In the genomic region with DNA sequence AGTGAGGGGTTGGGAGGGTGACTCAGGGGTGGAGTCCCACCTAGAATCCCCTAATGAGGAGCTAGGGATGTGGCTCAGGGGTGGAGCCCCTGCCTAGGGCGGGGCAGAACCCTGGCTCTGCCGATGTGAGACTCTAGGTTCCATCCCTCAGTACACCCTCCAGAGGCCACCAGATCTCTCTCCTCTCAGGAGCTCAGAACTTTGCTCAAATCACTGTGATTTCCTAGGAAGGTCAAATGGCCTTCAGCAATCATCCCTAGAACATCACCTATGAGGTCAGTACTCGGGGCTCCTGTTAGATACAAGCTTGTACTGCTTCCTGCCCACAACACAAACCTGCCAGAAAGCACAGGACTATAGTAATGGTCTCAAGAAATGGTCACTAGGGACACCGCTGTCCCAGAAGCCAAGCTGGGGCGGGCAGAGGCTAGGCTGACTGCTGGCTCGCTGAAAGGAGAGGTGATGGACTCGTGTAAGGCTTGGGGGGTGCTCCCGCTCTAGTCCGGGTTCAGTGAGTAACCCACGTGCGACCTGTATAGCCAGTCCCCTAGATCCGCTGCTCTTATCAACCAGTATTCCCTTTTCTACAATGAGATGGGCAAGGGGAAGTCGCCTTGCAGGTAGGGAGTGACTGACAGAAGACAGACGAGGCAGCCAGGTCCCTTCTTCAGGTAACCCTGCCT, we compare ENCODE assay signal across 8 mouse cellular contexts. TPM values are rescaled to one million over a fixed set of nuclear protein-coding genes. Genes with fewer than 3 reads are reported as not detected.
DNase-seq lines count a peak whose midpoint lies in the region; ATAC-seq and TF ChIP-seq lines count a peak whose summit lies in the region.

No protein-coding gene starts in this region.

- WGBS in bone marrow, adult 2 months: 2% methylated on average over 14 of the region's 14 CpGs
- 3% methylated on average over 14 of the region's 14 CpGs for WGBS in hindbrain, embryonic 13.5 days
- 2% methylated on average over 14 of the region's 14 CpGs for WGBS in midbrain, embryonic 10.5 days

- no peak for DNase-seq in layer of hippocampus, adult 2 months (ENCODE audit: low spot score in 2 of 2)
- DNase-seq in layer of hippocampus, postnatal 25 days (ENCODE audit: extremely low spot score in 1 of 2, low spot score in 1 of 2): no peak
- no peak for DNase-seq in midbrain, embryonic 10.5 days (ENCODE audit: low spot score)
- DNase-seq in adrenal gland, adult 18-20 months (ENCODE audit: low spot score in 2 of 2): no peak
- DNase-seq in thymus, postnatal 14 days: no peak
- no peak for DNase-seq in right cerebral cortex, postnatal 36 days (ENCODE audit: low spot score in 2 of 2)

- H3K4me1 ChIP-seq in bone marrow, adult 2 months (ENCODE audit: control insufficient read depth, insufficient read depth, low read length): no peaks in the 10 kb centered on the region; the same call in 1 of the 2 replicates
- H3K4me1 ChIP-seq in hindbrain, embryonic 13.5 days (replicated peaks): peaks cover 32% of the 10 kb centered on the region
- peaks cover 38% of the 10 kb centered on the region for H3K4me1 ChIP-seq in midbrain, embryonic 10.5 days

- ATAC-seq in hindbrain, embryonic 13.5 days (ENCODE audit: low FRiP score): peak; percentile 44

- no peak for TF ChIP-seq CTCF in layer of hippocampus, adult 2 months (conservative IDR thresholded peaks at IDR 0.05)
- TF ChIP-seq CTCF in bone marrow, adult 2 months (IDR thresholded peaks at IDR 0.05; ENCODE audit: control insufficient read depth, insufficient read depth, low read length): no peak

- H3K4me2 ChIP-seq in hindbrain, embryonic 13.5 days: peak overlapping the region; percentile 98

- H3K4me3 ChIP-seq in layer of hippocampus, adult 2 months: peak overlapping the region; percentile 92
- H3K4me3 ChIP-seq in bone marrow, adult 2 months (replicated peaks; ENCODE audit: control insufficient read depth, low read depth, low read length): peak overlapping the region; percentile 85
- H3K4me3 ChIP-seq in hindbrain, embryonic 13.5 days: peak overlapping the region; percentile 84
- peak overlapping the region; percentile 79 for H3K4me3 ChIP-seq in midbrain, embryonic 10.5 days

- TF ChIP-seq POLR2A in bone marrow, adult 2 months (IDR thresholded peaks at IDR 0.05; ENCODE audit: borderline replicate concordance, control insufficient read depth, low read depth, low read length): no peak

- no peaks in the 10 kb centered on the region for H3K27me3 ChIP-seq in hindbrain, embryonic 13.5 days
- no peaks in the 10 kb centered on the region for H3K27me3 ChIP-seq in midbrain, embryonic 10.5 days (ENCODE audit: low read depth, poor library complexity, severe bottlenecking)

- H3K27ac ChIP-seq in layer of hippocampus, adult 2 months: peak overlapping the region; percentile 93
- peak overlapping the region; percentile 49 for H3K27ac ChIP-seq in bone marrow, adult 2 months (ENCODE audit: control insufficient read depth, insufficient read depth, low read depth, low read length, poor library complexity)
- H3K27ac ChIP-seq in hindbrain, embryonic 13.5 days: peak overlapping the region; percentile 85
- peak overlapping the region; percentile 85 for H3K27ac ChIP-seq in midbrain, embryonic 10.5 days (replicated peaks)

- H3K9ac ChIP-seq in hindbrain, embryonic 13.5 days: peak overlapping the region; percentile 88

- H3K9me3 ChIP-seq in hindbrain, embryonic 13.5 days: no peaks in the 10 kb centered on the region
- H3K9me3 ChIP-seq in midbrain, embryonic 10.5 days (replicated peaks): no peaks in the 10 kb centered on the region

- peaks cover 59% of the 10 kb centered on the region for H3K36me3 ChIP-seq in hindbrain, embryonic 13.5 days
- H3K36me3 ChIP-seq in midbrain, embryonic 10.5 days: peaks cover 62% of the 10 kb centered on the region

RNA-seq across cellular contexts. Expression of gene Mydgf, which starts 0.6 kb away (rescaled TPM):
- 10 to 100 TPM; 40.6 to 41.1 TPM for total RNA-seq in layer of hippocampus, adult 2 months (2021)
- total RNA-seq in layer of hippocampus, postnatal 25 days (2021): 10 to 100 TPM; 39.4 to 41.4 TPM
- polyA plus RNA-seq in bone marrow, adult 2 months (2011; ENCODE audit: insufficient read depth, insufficient read length, low replicate concordance, missing spikeins): 12.5 and 25.9 TPM in 2 replicates
- polyA plus RNA-seq in hindbrain, embryonic 13.5 days (2015; fragmentation: Nextera tagmentation; extraction: Ambion mirVana): 69.2 and 72.6 TPM in 2 replicates
- polyA plus RNA-seq in midbrain, embryonic 10.5 days (2016; fragmentation: Nextera tagmentation; extraction: Ambion mirVana): 77.0 and 78.4 TPM in 2 replicates
- total RNA-seq in adrenal gland, adult 18-20 months (2021): 10 to 100 TPM; 49.6 to 56.6 TPM

RNA-seq across cellular contexts. Expression of gene Tnfaip8l1, which starts 20.8 kb away (rescaled TPM):
- total RNA-seq in layer of hippocampus, adult 2 months (2021): 1 to 10 TPM; 5.4 to 7.0 TPM
- total RNA-seq in layer of hippocampus, postnatal 25 days (2021): 1 to 10 TPM; 5.4 to 6.6 TPM
- polyA plus RNA-seq in bone marrow, adult 2 months (2011; ENCODE audit: insufficient read depth, insufficient read length, low replicate concordance, missing spikeins): 0.63 and 1.7 TPM in 2 replicates
- 7.9 and 9.2 TPM in 2 replicates for polyA plus RNA-seq in hindbrain, embryonic 13.5 days (2015; fragmentation: Nextera tagmentation; extraction: Ambion mirVana)
- polyA plus RNA-seq in midbrain, embryonic 10.5 days (2016; fragmentation: Nextera tagmentation; extraction: Ambion mirVana): 7.2 and 8.4 TPM in 2 replicates
- 1 to 10 TPM; 1.9 to 2.5 TPM for total RNA-seq in adrenal gland, adult 18-20 months (2021)

RNA-seq across cellular contexts. Expression of gene Dpp9, which starts 35.6 kb away (rescaled TPM):
- total RNA-seq in layer of hippocampus, adult 2 months (2021): 10 to 100 TPM; 65.3 to 66.1 TPM
- 10 to 100 TPM; 64.7 to 67.3 TPM for total RNA-seq in layer of hippocampus, postnatal 25 days (2021)
- 8.4 and 8.9 TPM in 2 replicates for polyA plus RNA-seq in bone marrow, adult 2 months (2011; ENCODE audit: insufficient read depth, insufficient read length, low replicate concordance, missing spikeins)
- 24.5 and 26.5 TPM in 2 replicates for polyA plus RNA-seq in hindbrain, embryonic 13.5 days (2015; fragmentation: Nextera tagmentation; extraction: Ambion mirVana)
- 45.6 and 46.9 TPM in 2 replicates for polyA plus RNA-seq in midbrain, embryonic 10.5 days (2016; fragmentation: Nextera tagmentation; extraction: Ambion mirVana)
- 10 to 100 TPM; 35.8 to 37.6 TPM for total RNA-seq in adrenal gland, adult 18-20 months (2021)

RNA-seq across cellular contexts. Expression of gene Sema6b, which starts 43.0 kb away (rescaled TPM):
- total RNA-seq in layer of hippocampus, adult 2 months (2021): 100 to 1,000 TPM; 125 to 133 TPM
- 100 to 1,000 TPM; 141 to 143 TPM for total RNA-seq in layer of hippocampus, postnatal 25 days (2021)
- 3.2 and 3.9 TPM in 2 replicates for polyA plus RNA-seq in bone marrow, adult 2 months (2011; ENCODE audit: insufficient read depth, insufficient read length, low replicate concordance, missing spikeins)
- polyA plus RNA-seq in hindbrain, embryonic 13.5 days (2015; fragmentation: Nextera tagmentation; extraction: Ambion mirVana): 10.5 and 11.7 TPM in 2 replicates
- 1.2 and 1.8 TPM in 2 replicates for polyA plus RNA-seq in midbrain, embryonic 10.5 days (2016; fragmentation: Nextera tagmentation; extraction: Ambion mirVana)
- 1 to 10 TPM; 6.3 to 7.0 TPM for total RNA-seq in adrenal gland, adult 18-20 months (2021)
